Mouse (Mus musculus): ENCODE data around the gene Faap20. TPM values are rescaled to one million over a fixed set of nuclear protein-coding genes. Genes with fewer than 3 reads are reported as not detected.

The Faap20 gene
- polyA plus RNA-seq, 1 experiment: 40.4 TPM

DNA sequence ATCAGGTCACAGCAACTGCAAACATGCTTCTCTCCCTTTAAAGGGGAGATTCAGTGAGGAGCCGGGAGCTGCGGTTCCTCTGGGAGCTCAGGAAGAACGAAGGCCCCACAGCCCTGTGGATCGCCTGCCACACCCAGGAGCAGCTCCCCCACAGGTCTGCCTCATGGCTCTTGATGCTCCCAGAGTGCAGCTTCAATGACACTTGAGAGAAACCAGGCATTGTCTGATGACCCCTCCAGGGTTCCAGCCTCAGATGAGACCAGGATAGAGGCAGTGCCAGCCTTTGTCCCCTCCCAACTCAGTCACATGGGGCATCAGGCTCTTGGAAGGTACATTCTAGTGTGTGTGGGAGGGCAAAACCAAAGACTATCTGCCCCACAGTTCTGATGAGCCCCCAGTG lies 52.4 kb downstream of the Faap20 start:
- no peaks in the 10 kb centered on the region for H3K27me3 ChIP-seq (ENCODE audit: control insufficient read depth, insufficient read depth, insufficient read length)
- TF ChIP-seq MYOG (IDR thresholded peaks at IDR 0.05; ENCODE audit: control insufficient read depth in 1 of 3, insufficient read depth in 1 of 3, insufficient read length in 2 of 3, low read depth in 2 of 3) (no peak), MYOD1 (IDR thresholded peaks at IDR 0.05; ENCODE audit: control insufficient read depth in 1 of 3, insufficient read length in 2 of 3, low read depth in 2 of 3) (no peak), REST (IDR thresholded peaks at IDR 0.05; ENCODE audit: insufficient read depth, insufficient read length) (no peak), POLR2AphosphoS2 (IDR thresholded peaks at IDR 0.05; ENCODE audit: insufficient read length, low read depth) (no peak), USF1 (IDR thresholded peaks at IDR 0.05; ENCODE audit: low read depth) (no peak)
- H3ac ChIP-seq (ENCODE audit: control insufficient read depth, insufficient read length): no peak overlapping the region
- H3K4me2 ChIP-seq (ENCODE audit: low read depth): no peak overlapping the region
- no peak overlapping the region for H3K4me3 ChIP-seq
- no peaks in the 10 kb centered on the region for H3K79me2 ChIP-seq (ENCODE audit: control insufficient read depth, insufficient read depth)
- no peaks in the 10 kb centered on the region for H3K36me3 ChIP-seq (ENCODE audit: control insufficient read depth, insufficient read depth)

DNA sequence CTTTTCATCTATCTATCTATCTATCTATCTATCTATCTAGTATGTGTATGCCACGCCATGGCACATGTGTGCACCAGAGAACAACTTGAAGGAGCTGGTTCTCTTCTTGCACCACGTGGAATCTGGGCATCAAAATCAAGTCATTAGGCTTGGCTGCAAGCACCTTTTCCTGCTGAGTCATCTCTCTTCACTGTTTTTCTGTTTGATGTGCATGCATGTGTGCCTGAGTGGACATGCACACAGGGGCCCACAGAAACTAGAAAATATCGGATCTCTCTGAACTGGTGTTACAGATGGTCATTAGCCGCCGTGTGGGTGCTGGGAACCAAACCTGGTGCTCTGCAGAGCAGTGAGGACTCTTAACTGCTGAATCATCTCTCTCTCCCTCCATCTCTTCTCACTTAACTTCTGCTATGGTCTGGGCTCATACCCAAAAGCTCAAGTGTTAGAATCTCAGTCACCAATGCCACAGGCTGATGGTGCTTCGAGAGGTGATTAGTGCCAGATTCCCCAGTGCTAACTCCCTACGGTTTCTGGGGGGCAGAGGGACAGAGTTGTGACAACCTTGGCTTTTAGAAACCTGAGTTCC lies 55.0 kb downstream of the Faap20 start:
- Histone ChIP-seq H3K4me3 (no peak overlapping the region), H3K79me2 (ENCODE audit: control insufficient read depth, insufficient read depth) (no peaks in the 10 kb centered on the region), H3K36me3 (ENCODE audit: control insufficient read depth, insufficient read depth) (no peaks in the 10 kb centered on the region), H3K27me3 (ENCODE audit: control insufficient read depth, insufficient read depth, insufficient read length) (no peaks in the 10 kb centered on the region), H3ac (ENCODE audit: control insufficient read depth, insufficient read length) (no peak overlapping the region), H3K4me2 (ENCODE audit: low read depth) (no peak overlapping the region)
- TF ChIP-seq REST (IDR thresholded peaks at IDR 0.05; ENCODE audit: insufficient read depth, insufficient read length) (no peak), MYOG (IDR thresholded peaks at IDR 0.05; ENCODE audit: control insufficient read depth in 1 of 3, insufficient read depth in 1 of 3, insufficient read length in 2 of 3, low read depth in 2 of 3) (no peak), SRF (IDR thresholded peaks at IDR 0.05; ENCODE audit: control insufficient read depth, insufficient read length, low read depth) (no peak), POLR2AphosphoS2 (IDR thresholded peaks at IDR 0.05; ENCODE audit: insufficient read length, low read depth) (no peak), MYOD1 (IDR thresholded peaks at IDR 0.05; ENCODE audit: control insufficient read depth in 1 of 3, insufficient read length in 2 of 3, low read depth in 2 of 3) (no peak)

DNA sequence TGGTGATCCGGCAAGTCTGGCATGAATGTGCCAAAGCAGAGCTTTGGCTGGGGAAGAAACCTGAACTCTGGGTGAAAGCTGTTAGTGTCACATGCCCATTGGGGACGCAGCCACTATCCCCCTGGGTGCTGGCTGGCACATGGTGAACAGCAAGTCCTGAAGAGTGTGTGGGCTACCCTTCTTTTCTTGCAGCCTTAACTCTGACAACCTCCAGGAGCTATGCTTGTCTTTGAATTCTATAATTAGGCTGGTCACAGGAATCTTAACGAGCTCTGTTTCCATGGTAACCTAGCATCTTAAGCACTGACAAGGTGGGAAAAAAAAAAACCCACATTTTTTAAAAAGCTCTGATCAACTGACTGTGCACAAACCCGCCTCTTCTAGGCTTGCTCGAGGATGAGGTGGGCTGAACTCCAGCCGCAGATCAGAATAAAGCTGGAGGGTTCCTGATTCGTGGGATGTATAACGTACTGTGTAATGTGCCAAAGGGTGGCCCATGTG lies 56.0 kb downstream of the Faap20 start:
- H3K79me2 ChIP-seq (ENCODE audit: control insufficient read depth, insufficient read depth): no peaks in the 10 kb centered on the region
- no peak for TF ChIP-seq TCF3 (IDR thresholded peaks at IDR 0.05; ENCODE audit: insufficient read length, low read depth)
- TF ChIP-seq USF1 (IDR thresholded peaks at IDR 0.05; ENCODE audit: low read depth): no peak
- no peak for TF ChIP-seq MAX (IDR thresholded peaks at IDR 0.05; ENCODE audit: low read depth)
- no peak for TF ChIP-seq E2F4 (IDR thresholded peaks at IDR 0.05; ENCODE audit: insufficient read depth)
- H3K27me3 ChIP-seq (ENCODE audit: control insufficient read depth, insufficient read depth, insufficient read length): peaks cover 2% of the 10 kb centered on the region
- H3ac ChIP-seq (ENCODE audit: control insufficient read depth, insufficient read length): no peak overlapping the region
- no peak overlapping the region for H3K4me2 ChIP-seq (ENCODE audit: low read depth)
- H3K36me3 ChIP-seq (ENCODE audit: control insufficient read depth, insufficient read depth): no peaks in the 10 kb centered on the region
- no peak overlapping the region for H3K4me3 ChIP-seq

Other genes starting within 250 kb of the Faap20 start
- gene Plch2, start 193.0 kb upstream of the Faap20 start, polyA plus RNA-seq (2012; fragmentation: generic; extraction: Trizol): 0.06 TPM
- gene Pex10, start 182.8 kb upstream of the Faap20 start, polyA plus RNA-seq (2012; fragmentation: generic; extraction: Trizol): 12.4 TPM
- 117 TPM for gene Rer1, start 163.4 kb upstream of the Faap20 start, polyA plus RNA-seq (2012; fragmentation: generic; extraction: Trizol)
- gene Morn1, start 163.2 kb upstream of the Faap20 start, polyA plus RNA-seq (2012; fragmentation: generic; extraction: Trizol): 2.6 TPM
- 54.5 TPM for gene Ski, start 27.2 kb upstream of the Faap20 start, polyA plus RNA-seq (2012; fragmentation: generic; extraction: Trizol)
- 0.36 TPM for gene Prkcz, start 111.6 kb downstream of the Faap20 start, polyA plus RNA-seq (2012; fragmentation: generic; extraction: Trizol)
- 0.10 TPM for gene Gabrd, start 148.3 kb downstream of the Faap20 start, polyA plus RNA-seq (2012; fragmentation: generic; extraction: Trizol)
- 0.22 TPM for gene Cfap74, start 159.4 kb downstream of the Faap20 start, polyA plus RNA-seq (2012; fragmentation: generic; extraction: Trizol)
- gene Tmem52, start 219.3 kb downstream of the Faap20 start, polyA plus RNA-seq (2012; fragmentation: generic; extraction: Trizol): not detected
- 265 TPM for gene Gnb1, start 241.6 kb downstream of the Faap20 start, polyA plus RNA-seq (2012; fragmentation: generic; extraction: Trizol)

Data from myocyte (in vitro differentiated cells).